Mouse (Mus musculus) spleen, adult 2 months (tissue): ENCODE results near the gene Nanp. TPM values are rescaled to one million over a fixed set of nuclear protein-coding genes. Genes with fewer than 3 reads are reported as not detected.

Experiments used
- DNase-seq, 2 experiments: peaks; one replicate each; pipeline versions ENCODE4 v3.0.0 to v3.0.0-alpha.2; 2012 to 2021; ENCODE audit warnings: low spot score in 2 of 2, low read depth in 1 of 2
- H3K27ac ChIP-seq: fragments of 200-500 bp; 2 replicates; pipeline ENCODE4 v1.5.1; 2012; ENCODE audit warnings: low read length, inconsistent platforms; ENCODE audit not compliant: insufficient read depth
- H3K27me3 ChIP-seq: fragments of 200-500 bp; 2 replicates; pipeline ENCODE4 v1.6.1; 2012; ENCODE audit warnings: mild to moderate bottlenecking, moderate library complexity, low read length, inconsistent platforms; ENCODE audit not compliant: control insufficient read depth, insufficient read depth
- H3K36me3 ChIP-seq: fragments of 200-500 bp; 2 replicates; pipeline ENCODE4 v1.6.1; 2012; ENCODE audit warnings: mild to moderate bottlenecking, low read length, inconsistent platforms; ENCODE audit not compliant: control insufficient read depth, insufficient read depth
- H3K4me1 ChIP-seq: fragments of 200-500 bp; 2 replicates; pipeline ENCODE4 v1.6.1; 2011; ENCODE audit warnings: inconsistent platforms; ENCODE audit not compliant: control insufficient read depth, insufficient read depth, insufficient read length
- H3K4me3 ChIP-seq: fragments of 200-500 bp; 2 replicates; pipeline ENCODE4 v1.5.1; 2011; ENCODE audit warnings: mild to moderate bottlenecking, inconsistent platforms; ENCODE audit not compliant: insufficient read depth, insufficient read length; ENCODE audit errors: extremely low read depth
- CTCF ChIP-seq: fragments of 200-500 bp; IDR thresholded peaks from 2 replicates; pipeline ENCODE4 v1.5.1; 2011; ENCODE audit warnings: mild to moderate bottlenecking, inconsistent platforms; ENCODE audit not compliant: insufficient read depth, insufficient read length, insufficient replicate concordance; ENCODE audit errors: extremely low read depth
- POLR2A ChIP-seq: fragments of 200-500 bp; IDR thresholded peaks from 2 replicates; pipeline ENCODE4 v1.6.1; 2011; ENCODE audit warnings: low read depth, low read length, inconsistent platforms
- WGBS: fragments of 180-500 bp; shearing (Covaris S2); methylation state at CpG from one replicate; pipeline ENCODE4 v1.1.7; 2018; 5-methylcytosine and 5-hydroxymethylcytosine counted together
- polyA plus RNA-seq: library from polyadenylated mRNA; depleted of rRNA; stranded (reverse); fragments of >200 nt; gene quantifications from 2 replicates; pipeline ENCODE4 v1.2.3, GENCODE M21; 2012; rRNA removed

Nanp gene
- 1.5 and 1.6 TPM in 2 replicates for polyA plus RNA-seq

DNA sequence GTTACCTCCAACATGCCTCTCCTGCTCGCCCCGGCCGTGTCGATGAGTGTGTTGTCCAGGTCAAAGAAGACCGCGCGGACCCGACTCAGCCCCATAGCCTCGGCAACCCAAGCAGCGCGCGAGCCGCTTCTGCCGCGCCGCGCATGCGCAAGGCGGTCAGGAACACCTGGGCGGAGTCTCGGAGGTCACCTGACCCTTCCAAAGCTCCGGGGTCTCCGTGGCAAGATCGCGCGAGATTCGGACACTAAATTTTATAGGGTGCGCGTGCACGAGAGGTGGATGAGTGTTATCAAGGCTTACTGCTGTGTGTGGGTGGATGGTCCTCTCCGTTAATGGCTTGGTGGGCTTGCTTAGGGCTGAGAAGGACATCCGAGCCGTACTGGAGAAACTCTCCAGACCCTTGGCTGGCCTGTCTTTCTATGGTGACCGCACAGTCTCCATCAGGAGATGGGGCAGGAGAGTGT, at the start of gene Nanp, which contains the start of gene Ninl:
TSS of gene Nanp (minus strand) at position 167 of the 464 bp plus-strand sequence.
TSS of gene Ninl (minus strand) at position 151 of the 464 bp plus-strand sequence.
- TF ChIP-seq POLR2A (no peak; the same call in 1 of the 2 replicates), CTCF (no peak)
- 1% methylated on average over 34 of the region's 34 CpGs for WGBS
- Histone ChIP-seq H3K27me3 (no peaks in the 10 kb centered on the region), H3K36me3 (no peaks in the 10 kb centered on the region), H3K4me3 (peak within 1 kb of the TSS; percentile 82), H3K4me1 (no peaks in the 10 kb centered on the region), H3K27ac (peak within 1 kb of the TSS; percentile 62)
- peak; percentile 85 to 92 for DNase-seq

DNA sequence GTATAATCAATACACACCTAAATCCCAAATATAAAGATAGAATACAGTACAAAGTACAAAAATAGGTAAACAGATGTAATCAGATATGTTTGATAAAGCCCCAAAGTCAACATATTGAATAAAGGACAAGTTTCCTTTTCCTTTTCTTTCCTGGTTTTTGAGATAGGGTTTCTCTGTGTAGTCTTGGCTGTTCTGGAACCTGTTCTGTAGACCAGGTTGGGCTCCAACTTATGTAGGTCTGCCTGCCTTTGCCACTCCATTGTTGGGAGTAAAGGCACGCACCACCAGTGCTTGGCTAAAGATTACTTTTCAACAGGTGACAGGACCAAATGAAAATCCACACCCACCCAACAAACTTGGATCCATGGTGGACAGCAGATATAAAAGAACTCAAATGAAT, 17.4 kb upstream of the Nanp start:
- Histone ChIP-seq H3K4me3 (no peak overlapping the region), H3K27ac (no peak overlapping the region), H3K36me3 (no peaks in the 10 kb centered on the region), H3K27me3 (no peaks in the 10 kb centered on the region), H3K4me1 (no peaks in the 10 kb centered on the region)
- TF ChIP-seq POLR2A (no peak), CTCF (no peak)
- WGBS: 89% methylated on average over 1 of the region's 1 CpGs
- DNase-seq: no peak

DNA sequence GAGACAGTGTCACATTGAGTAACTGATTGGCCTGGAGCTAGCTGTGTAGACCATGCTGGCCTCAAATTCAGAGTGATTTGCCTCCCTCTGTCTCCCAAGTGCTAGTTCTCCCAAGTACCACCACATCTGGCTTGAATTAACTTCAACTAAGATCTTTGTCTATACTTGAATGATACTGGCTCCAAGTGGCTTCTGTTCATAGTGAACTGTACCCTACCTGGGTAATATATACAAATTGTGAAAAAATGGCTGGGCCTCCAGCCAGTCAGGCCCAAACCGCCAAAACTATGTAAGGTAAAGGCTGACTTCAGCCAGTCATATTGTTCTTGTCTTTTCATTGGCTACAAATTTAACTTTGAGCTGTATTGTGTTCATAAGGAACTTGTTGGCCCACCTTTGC, 1.2 kb upstream of the Nanp start:
- DNase-seq: no peak
- Histone ChIP-seq H3K36me3 (no peaks in the 10 kb centered on the region), H3K4me1 (no peaks in the 10 kb centered on the region), H3K27ac (no peak overlapping the region), H3K27me3 (no peaks in the 10 kb centered on the region), H3K4me3 (no peak overlapping the region)
- TF ChIP-seq CTCF (no peak), POLR2A (no peak)
- WGBS: 98% methylated on average over 1 of the region's 1 CpGs

DNA sequence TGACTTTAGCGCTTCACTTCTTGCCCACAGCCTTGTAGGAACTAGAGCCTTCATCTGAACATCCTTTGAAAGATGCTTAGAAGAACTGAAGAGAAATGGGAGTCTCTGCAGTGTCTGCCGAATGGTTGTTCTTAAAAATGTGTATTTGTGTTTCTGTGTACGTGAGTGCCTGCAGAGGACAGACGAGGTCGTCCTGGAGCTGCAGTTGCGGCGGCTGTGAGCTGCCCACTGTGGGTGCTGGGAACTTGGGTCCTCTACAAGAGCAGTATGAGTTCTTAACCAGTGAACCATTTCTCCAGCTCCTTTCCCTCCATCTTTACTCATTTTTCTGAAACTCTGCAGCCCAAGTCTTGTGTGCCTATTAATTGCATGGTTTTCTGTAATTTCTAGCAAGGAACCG, 528 bp upstream of the Nanp start:
- H3K27me3 ChIP-seq: no peaks in the 10 kb centered on the region
- peak overlapping the region; percentile 82 for H3K4me3 ChIP-seq
- DNase-seq: no peak
- H3K36me3 ChIP-seq: no peaks in the 10 kb centered on the region
- WGBS: 20% methylated on average over 8 of the region's 8 CpGs
- 0 out of 2 replicates have a peak overlapping the region, but pooled peaks have one; percentile 0 for H3K27ac ChIP-seq
- TF ChIP-seq CTCF (no peak), POLR2A (no peak)
- H3K4me1 ChIP-seq: no peaks in the 10 kb centered on the region

DNA sequence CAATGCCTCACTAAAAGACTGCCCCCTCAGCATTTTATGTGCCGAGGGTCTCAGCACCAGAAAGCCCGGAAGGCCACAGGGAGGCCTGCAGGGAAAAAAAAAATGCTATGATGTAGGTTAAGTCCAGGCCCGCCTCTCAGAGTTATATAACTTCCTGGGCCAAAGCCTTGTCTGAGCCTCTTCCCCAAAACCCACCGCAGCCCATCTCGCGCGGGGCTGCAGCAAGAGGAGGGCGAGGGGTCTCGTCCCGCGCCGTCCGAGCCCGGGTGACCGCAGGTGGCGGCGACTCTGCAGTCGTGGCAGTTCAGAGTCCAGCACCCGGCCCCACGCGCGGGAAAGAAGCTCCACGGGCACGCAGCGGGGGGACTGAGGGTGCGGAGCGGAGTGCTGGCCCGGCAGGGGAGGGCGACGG, 381 bp downstream of the Nanp start:
- DNase-seq: peak in 1 of 2 experiments; percentile 4
- under 1% methylated on average over 30 of the region's 30 CpGs for WGBS
- peak overlapping the region; percentile 62 for H3K27ac ChIP-seq
- TF ChIP-seq POLR2A (no peak; the same call in 1 of the 2 replicates), CTCF (no peak)
- peak overlapping the region; percentile 82 for H3K4me3 ChIP-seq
- H3K4me1 ChIP-seq: no peaks in the 10 kb centered on the region
- H3K27me3 ChIP-seq: no peaks in the 10 kb centered on the region
- no peaks in the 10 kb centered on the region for H3K36me3 ChIP-seq

DNA sequence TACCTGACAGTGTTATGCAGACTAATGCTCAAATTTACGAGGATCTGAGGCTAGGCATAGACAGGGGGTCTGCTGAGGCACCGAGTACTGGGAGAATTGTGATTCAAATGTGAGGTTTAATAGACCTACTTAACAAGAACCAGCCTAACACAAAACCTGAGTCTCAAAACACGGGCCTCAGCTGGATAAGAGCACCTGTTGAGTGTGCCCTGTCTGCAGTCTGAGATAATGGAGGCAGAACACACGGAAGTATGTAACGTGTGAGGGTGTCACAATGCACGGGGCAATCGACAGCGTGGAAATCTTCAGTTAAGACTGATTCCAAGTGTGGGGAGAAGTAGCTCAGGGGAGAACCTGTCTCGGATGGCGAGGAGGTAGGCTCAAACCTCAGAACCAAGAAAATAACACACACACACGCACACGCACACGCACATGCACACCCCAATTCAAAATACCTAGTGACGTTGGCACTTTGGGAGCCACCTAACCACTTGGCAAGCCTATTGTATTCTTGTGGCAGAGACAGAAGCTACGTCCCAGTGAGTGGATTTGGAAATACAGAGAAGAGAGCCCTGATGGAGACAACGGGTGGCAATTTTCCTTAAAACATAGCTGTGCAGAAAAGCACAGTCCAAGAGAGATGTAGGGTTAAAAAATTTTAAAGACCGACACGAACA, 1.2 kb downstream of the Nanp start:
- Histone ChIP-seq H3K4me3 (peak overlapping the region; percentile 82), H3K36me3 (no peaks in the 10 kb centered on the region), H3K27ac (no peak overlapping the region), H3K4me1 (no peaks in the 10 kb centered on the region), H3K27me3 (no peaks in the 10 kb centered on the region)
- no peak for TF ChIP-seq CTCF
- TF ChIP-seq POLR2A: no peak
- WGBS: 35% methylated on average over 18 of the region's 18 CpGs
- DNase-seq: no peak

DNA sequence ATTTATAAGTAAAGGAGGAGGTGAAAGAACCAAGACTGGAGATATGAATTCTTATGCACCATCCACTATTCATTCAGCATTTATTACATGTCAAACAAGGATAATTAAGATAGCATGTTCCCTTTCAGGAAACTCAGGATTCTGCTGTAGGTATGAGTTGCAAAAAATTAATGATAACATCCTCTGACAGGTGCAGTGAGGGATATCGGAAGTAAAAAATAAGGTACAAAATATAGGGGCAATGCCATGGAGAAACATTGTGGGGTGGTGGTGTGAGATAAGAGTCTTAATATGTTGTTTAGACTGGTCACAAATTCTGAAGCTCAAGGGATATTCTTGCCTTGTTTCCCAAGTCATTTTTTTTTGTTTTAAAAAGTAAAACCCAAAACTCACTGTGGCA, 1.9 kb downstream of the Nanp start:
- WGBS: 81% methylated on average over 1 of the region's 1 CpGs
- no peaks in the 10 kb centered on the region for H3K27me3 ChIP-seq
- DNase-seq: no peak
- no peak overlapping the region; the same call in 1 of the 2 replicates for H3K4me3 ChIP-seq
- no peaks in the 10 kb centered on the region for H3K4me1 ChIP-seq
- no peaks in the 10 kb centered on the region for H3K36me3 ChIP-seq
- TF ChIP-seq POLR2A (no peak), CTCF (no peak)
- no peak overlapping the region for H3K27ac ChIP-seq
